Mouse (Mus musculus) left cerebral cortex, postnatal 10 days (tissue): ENCODE results near the gene Nfia. TPM values are rescaled to one million over a fixed set of nuclear protein-coding genes. Genes with fewer than 3 reads are reported as not detected.

Experiments
- total RNA-seq, 2 experiments: library from RNA; stranded (reverse); gene quantifications; 2 replicates each; pipeline ENCODE4 v1.2.3; 2021

Gene Nfia
- total RNA-seq, 2 experiments from 2014 or later = 76.4 to 79.5 TPM

Other genes with a start within 250 kb of the Nfia start
- gene E130114P18Rik, start 5.3 kb downstream of the Nfia start, total RNA-seq = 1 to 10 TPM; 6.1 to 6.9 TPM